Mouse (Mus musculus) v-Abl transformed pro-B cells (cell line): Measurements from ENCODE around the gene Hist1h2bn.
"Not testable (repeated sequence)": the region's sequence is repeated elsewhere in the genome, so short reads cannot be mapped to it uniquely, and the experiment has no call there.

Source experiments
- in situ Hi-C, 2 experiments: fragments of 400-800 bp; cut with MboI; formaldehyde crosslinking; loops; one replicate each; pipeline ENCODE4 v1.15.1; 2025; ENCODE audit not compliant: unreplicated experiment in 2 of 2

Gene Hist1h2bn

DNA sequence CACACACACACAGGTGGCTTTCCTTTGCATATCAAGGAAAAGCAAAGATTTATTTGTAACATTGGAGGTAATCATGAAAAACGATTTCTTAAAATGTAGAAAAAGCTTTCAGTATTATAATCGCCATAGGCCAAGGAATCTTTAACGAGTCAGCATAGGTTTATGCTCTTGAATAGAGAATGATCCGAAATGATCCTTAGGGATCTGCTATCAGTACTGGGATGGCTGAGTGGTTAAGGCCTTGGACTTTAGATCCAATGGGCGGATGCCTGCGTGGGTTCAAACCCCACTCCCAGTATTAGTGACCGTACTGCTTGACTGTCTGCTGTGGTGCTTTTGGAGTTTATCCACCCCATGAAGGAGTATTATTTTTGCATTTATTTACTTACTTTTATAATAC lies 41.7 kb downstream of the Hist1h2bn start:
- in situ Hi-C loops: loop anchor here in 1 of 2 experiments (10.0 to 25.0 kb wide), 3 partner anchors 61 to 1967 kb away; partner anchors contain the start of genes Hist1h1a, Hist1h2ab, Hist1h3a and Hist1h3b

GRCm38 (mm10) chr13:21797163-21797562 lies 43.2 kb downstream of the Hist1h2bn start:
- in situ Hi-C loops: loop anchor here in 1 of 2 experiments (10.0 to 25.0 kb wide), 3 partner anchors 62 to 1965 kb away; partner anchors contain the start of genes Hist1h1a, Hist1h2ab, Hist1h3a and Hist1h3b

DNA sequence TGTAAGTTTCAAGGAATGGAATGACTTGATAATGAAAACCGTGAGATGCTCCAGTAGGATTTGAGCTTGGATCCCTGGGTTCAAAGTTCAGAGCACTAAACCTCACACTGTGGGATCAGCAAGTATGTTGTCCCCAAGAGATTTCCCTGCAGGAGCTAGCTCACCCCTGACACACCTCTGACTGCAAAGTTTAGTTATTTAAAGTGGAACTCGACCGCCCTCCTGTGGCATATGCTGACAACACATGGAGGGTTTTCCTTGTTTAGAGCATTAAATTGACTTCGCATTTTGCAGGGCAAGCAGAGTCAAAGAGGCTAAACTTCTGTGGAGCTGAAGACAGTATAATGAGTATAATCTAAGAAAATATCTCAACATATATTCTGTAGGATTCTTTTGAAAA lies 49.1 kb downstream of the Hist1h2bn start:
- in situ Hi-C loops: not testable (repeated sequence)
